Mouse (Mus musculus) mesoderm, embryonic 11.5 days (tissue): ENCODE measurements around the gene Rhox9.
"Not testable (repeated sequence)": the region's sequence is repeated elsewhere in the genome, so short reads cannot be mapped to it uniquely, and the experiment has no call there.

Experiments
- DNase-seq: peaks from one replicate; pipeline ENCODE4 v3.0.0-alpha.2; 2012; ENCODE audit warnings: low read depth, low spot score

The Rhox9 gene

DNA sequence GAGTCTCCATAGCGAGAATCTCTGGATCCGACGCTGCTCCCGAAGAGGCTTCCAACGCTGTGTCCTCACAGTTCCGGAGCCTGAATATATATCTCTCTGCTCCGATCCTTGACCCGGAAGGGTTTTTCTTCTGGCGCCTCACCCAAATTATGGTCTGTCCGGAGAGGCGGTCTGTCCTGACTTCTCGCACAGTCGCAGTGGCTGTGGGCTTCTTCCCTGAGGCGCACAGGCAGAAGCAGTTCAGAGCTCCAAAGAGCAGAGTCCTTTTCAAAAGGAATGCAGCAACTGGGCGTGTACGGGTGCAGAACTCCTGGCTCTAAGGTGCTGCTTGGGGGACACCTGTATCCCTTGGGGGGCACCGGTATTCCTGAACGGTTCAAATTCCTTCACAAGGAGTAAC is at the start of gene Rhox9:
TSS of gene Rhox9 (minus strand) at position 101 of the 400 bp plus-strand sequence.
- not testable (repeated sequence) for DNase-seq

- DNase-seq, result no peak
Observed at GRCm38 (mm10) chrX:37916311-37916710, 14.7 kb upstream of the Rhox9 start.

- DNase-seq, result peak; percentile 4
Observed at GRCm38 (mm10) chrX:37908581-37908980, 7.0 kb upstream of the Rhox9 start.

DNA sequence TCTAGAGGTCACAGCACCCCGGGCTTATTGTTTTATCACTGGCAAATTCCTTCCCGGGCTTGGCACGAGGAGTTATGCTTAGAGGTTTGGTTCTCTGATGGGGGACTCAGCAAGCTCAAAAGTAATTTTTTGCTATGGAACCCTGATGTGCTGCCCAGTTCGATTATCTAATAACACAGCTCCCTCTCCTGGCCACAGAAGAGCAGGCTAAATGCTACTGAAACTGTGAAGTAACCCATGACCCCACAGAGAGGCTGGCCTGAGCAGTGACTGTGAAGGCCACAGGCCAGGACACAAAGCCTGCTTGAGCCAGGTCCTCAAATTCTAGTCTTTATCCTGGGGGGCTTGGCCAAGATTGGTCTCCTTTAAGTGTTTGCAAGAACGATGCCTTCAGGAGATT is 2.2 kb upstream of the Rhox9 start:
- DNase-seq, result no peak

DNA sequence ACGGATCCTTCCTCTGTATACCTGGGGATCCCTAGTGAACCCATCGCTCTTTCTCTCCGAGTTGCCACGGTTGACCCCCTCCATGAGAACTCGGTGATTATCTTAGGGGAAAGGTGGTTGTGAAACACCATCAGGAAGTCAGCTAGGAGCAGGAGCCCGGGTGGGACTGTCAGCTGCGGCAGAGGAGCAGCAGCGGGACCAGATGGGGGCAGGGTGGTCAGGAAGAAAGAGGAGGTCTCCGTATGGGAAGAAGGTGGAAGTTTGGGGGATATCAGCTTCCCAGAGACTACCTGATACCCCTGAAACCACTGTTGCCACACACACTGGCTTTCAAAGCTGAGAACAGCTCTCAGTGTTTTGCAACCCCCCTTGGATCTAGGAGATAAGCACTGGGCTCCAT is 4.4 kb downstream of the Rhox9 start, which contains the start of gene Rhox7b:
TSS of gene Rhox7b (minus strand) at position 101 of the 400 bp plus-strand sequence.
- DNase-seq, result not testable (repeated sequence)

DNA sequence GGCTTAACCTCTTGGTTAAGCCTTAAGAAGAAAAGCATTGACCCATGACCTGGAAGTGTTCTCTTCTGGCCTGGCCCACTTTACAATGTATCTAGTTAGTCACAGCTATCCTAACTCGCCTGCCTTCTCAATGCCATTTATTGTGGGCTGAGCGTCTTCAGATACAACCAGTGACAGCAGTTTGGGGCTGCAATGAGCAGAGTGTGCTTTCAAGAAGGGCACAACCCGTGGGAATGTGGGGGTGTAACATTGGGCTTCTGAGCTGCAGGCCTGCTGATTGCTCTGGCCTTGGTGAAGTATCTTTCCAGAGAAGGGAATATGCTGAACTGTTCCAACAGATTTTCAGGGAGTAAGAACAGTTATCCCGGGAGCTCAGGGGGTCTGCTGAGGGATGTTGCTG is 22.7 kb downstream of the Rhox9 start, which contains the start of gene Rhox8:
TSS of gene Rhox8 (minus strand) at position 101 of the 400 bp plus-strand sequence.
- no peak for DNase-seq

DNA sequence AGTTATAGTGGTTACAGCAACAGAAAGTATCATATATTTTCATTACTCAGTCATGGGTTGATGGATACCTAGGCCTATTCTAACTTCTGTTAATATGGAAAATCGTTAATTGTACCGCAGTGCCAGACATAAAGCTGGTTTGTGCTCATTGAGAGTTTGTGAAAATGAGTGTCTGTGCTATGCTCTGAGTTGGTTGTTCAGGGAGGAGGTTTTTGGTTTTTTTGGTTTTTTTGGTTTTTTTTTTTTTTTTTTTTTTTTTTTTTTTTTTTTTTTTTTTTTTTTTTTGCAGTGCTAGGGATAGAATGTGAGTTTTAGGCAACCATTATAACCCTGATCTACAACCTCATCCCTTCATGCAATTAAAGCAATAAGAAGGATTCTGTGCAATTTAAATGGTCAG is 29.9 kb downstream of the Rhox9 start:
- DNase-seq, result no peak
